ENCODE assay signal across 28 mouse cellular contexts in genomic region chr17:57131793-57132192, GRCm38 (mm10). TPM values are rescaled to one million over a fixed set of nuclear protein-coding genes. Genes with fewer than 3 reads are reported as not detected.
DNase-seq lines count a peak whose midpoint lies in the region; ATAC-seq lines count a peak whose summit lies in the region.
"Had no signal": no experiment of that assay in that cellular context is flagged by ENCODE, and none has a peak within 500 bp of the region (broad histone marks: within the 10 kb centered on the region; RNA-seq: fewer than 3 reads in every experiment).

No protein-coding gene starts in this region.

- H3K4me1 ChIP-seq in liver, embryonic 12.5 days = peaks cover 29% of the 10 kb centered on the region
- no peaks in the 10 kb centered on the region for H3K4me1 ChIP-seq in forebrain, embryonic 14.5 days (ENCODE audit: control insufficient read depth, insufficient read depth, low read length)
- H3K4me1 ChIP-seq in heart, embryonic 11.5 days (ENCODE audit: control insufficient read depth, insufficient read depth, low read length) = no peaks in the 10 kb centered on the region
- H3K4me1 ChIP-seq: embryonic facial prominence, embryonic 13.5 days; forebrain, embryonic 13.5 days; heart, embryonic 10.5 days; hindbrain, embryonic 15.5 days; kidney, embryonic 15.5 days; midbrain, embryonic 12.5 days had no signal

- peak; percentile 67 for ATAC-seq in CD4-positive, CD25-positive, alpha-beta regulatory T cell, adult 4 months
- ATAC-seq in liver, embryonic 12.5 days = peak; percentile 60; the same call in 1 of the 2 replicates
- peak; percentile 87 for ATAC-seq in megakaryocyte progenitor cell, adult 5-6 weeks (replicated peaks; ENCODE audit: poor library complexity)
- ATAC-seq in forebrain, embryonic 14.5 days = no peak
- no peak for ATAC-seq in heart, embryonic 11.5 days (replicated peaks; ENCODE audit: insufficient number of reproducible peaks, low FRiP score, low TSS enrichment)
- ATAC-seq: forebrain, embryonic 13.5 days had no signal

- no peak overlapping the region for H3K9ac ChIP-seq in liver, embryonic 12.5 days
- no peak overlapping the region for H3K9ac ChIP-seq in forebrain, embryonic 14.5 days (ENCODE audit: low read length)
- H3K9ac ChIP-seq in heart, embryonic 11.5 days (ENCODE audit: low read depth, low read length) = no peak overlapping the region
- H3K9ac ChIP-seq: embryonic facial prominence, embryonic 13.5 days; forebrain, embryonic 13.5 days; hindbrain, embryonic 15.5 days; kidney, embryonic 15.5 days; midbrain, embryonic 12.5 days had no signal

- no peaks in the 10 kb centered on the region; the same call in 1 of the 2 replicates for H3K27me3 ChIP-seq in liver, embryonic 12.5 days (replicated peaks)
- no peaks in the 10 kb centered on the region for H3K27me3 ChIP-seq in forebrain, embryonic 14.5 days (replicated peaks; ENCODE audit: control insufficient read depth, insufficient read depth, low read length)
- H3K27me3 ChIP-seq in heart, embryonic 11.5 days (ENCODE audit: control insufficient read depth, insufficient read depth, low read length) = no peaks in the 10 kb centered on the region
- H3K27me3 ChIP-seq: embryonic facial prominence, embryonic 13.5 days; forebrain, embryonic 13.5 days; hindbrain, embryonic 15.5 days; midbrain, embryonic 12.5 days had no signal

- no peaks in the 10 kb centered on the region for H3K36me3 ChIP-seq in liver, embryonic 12.5 days
- no peaks in the 10 kb centered on the region for H3K36me3 ChIP-seq in forebrain, embryonic 14.5 days (ENCODE audit: control insufficient read depth, insufficient read depth, low read length)
- H3K36me3 ChIP-seq in heart, embryonic 11.5 days (ENCODE audit: control insufficient read depth, insufficient read depth, low read length) = no peaks in the 10 kb centered on the region
- H3K36me3 ChIP-seq: embryonic facial prominence, embryonic 13.5 days; heart, embryonic 10.5 days; hindbrain, embryonic 15.5 days; kidney, embryonic 15.5 days; midbrain, embryonic 12.5 days had no signal

- H3K4me2 ChIP-seq in liver, embryonic 12.5 days = no peak overlapping the region
- no peak overlapping the region for H3K4me2 ChIP-seq in forebrain, embryonic 14.5 days (ENCODE audit: low read length)
- H3K4me2 ChIP-seq in heart, embryonic 11.5 days = no peak overlapping the region
- H3K4me2 ChIP-seq: embryonic facial prominence, embryonic 13.5 days; forebrain, embryonic 13.5 days; hindbrain, embryonic 15.5 days; kidney, embryonic 15.5 days; midbrain, embryonic 12.5 days had no signal

- WGBS in liver, embryonic 12.5 days (ENCODE audit: insufficient replicate concordance) = 52% methylated on average over 1 of the region's 1 CpGs
- 92% methylated on average over 1 of the region's 1 CpGs for WGBS in forebrain, embryonic 14.5 days
- WGBS in heart, embryonic 11.5 days (ENCODE audit: insufficient replicate concordance) = 81% methylated on average over 1 of the region's 1 CpGs

- H3K9me3 ChIP-seq in liver, embryonic 12.5 days (replicated peaks) = no peaks in the 10 kb centered on the region
- no peaks in the 10 kb centered on the region for H3K9me3 ChIP-seq in forebrain, embryonic 14.5 days (replicated peaks; ENCODE audit: control insufficient read depth, low read length)
- no peaks in the 10 kb centered on the region for H3K9me3 ChIP-seq in heart, embryonic 11.5 days (replicated peaks; ENCODE audit: control insufficient read depth, low read length)
- H3K9me3 ChIP-seq: embryonic facial prominence, embryonic 13.5 days; forebrain, embryonic 13.5 days; heart, embryonic 10.5 days; hindbrain, embryonic 15.5 days; kidney, embryonic 15.5 days; midbrain, embryonic 12.5 days had no signal

- H3K4me3 ChIP-seq in liver, embryonic 12.5 days = no peak overlapping the region
- H3K4me3 ChIP-seq in forebrain, embryonic 14.5 days (ENCODE audit: low read depth, low read length) = no peak overlapping the region
- H3K4me3 ChIP-seq in heart, embryonic 11.5 days (ENCODE audit: low read depth, low read length) = no peak overlapping the region
- H3K4me3 ChIP-seq: embryonic facial prominence, embryonic 13.5 days; forebrain, embryonic 13.5 days; gastrocnemius, adult 2 months; heart, embryonic 10.5 days; hindbrain, embryonic 15.5 days; kidney, embryonic 15.5 days; midbrain, embryonic 12.5 days had no signal

- no peak overlapping the region for H3K27ac ChIP-seq in liver, embryonic 12.5 days
- no peak overlapping the region for H3K27ac ChIP-seq in forebrain, embryonic 14.5 days (ENCODE audit: low read depth, low read length)
- no peak overlapping the region for H3K27ac ChIP-seq in heart, embryonic 11.5 days (ENCODE audit: low read depth, low read length)
- H3K27ac ChIP-seq: embryonic facial prominence, embryonic 13.5 days; forebrain, embryonic 13.5 days; gastrocnemius, adult 2 months; heart, embryonic 10.5 days; hindbrain, embryonic 15.5 days; kidney, embryonic 15.5 days; midbrain, embryonic 12.5 days had no signal

- peak; percentile 85 for DNase-seq in MEL-GATA-1-ER (ENCODE audit: extremely low read depth, low read depth)
- DNase-seq in forebrain, embryonic 14.5 days (ENCODE audit: low spot score) = no peak
- no peak for DNase-seq in urinary bladder, postnatal 10 days (ENCODE audit: low spot score)
- DNase-seq: adrenal gland, postnatal 25 days; cerebellum, adult 9-11 months; gastrocnemius, adult 2 months; kidney, adult 11 months; kidney, postnatal 4 days; lung, postnatal 4 days; thymus, adult 2 months; thymus, postnatal 4 days had no signal

RNA-seq across cellular contexts. Expression of gene Cd70, which starts 17.8 kb away (rescaled TPM):
- under 1 TPM in 1 of 2 experiments, not detected in 1; 0.52 TPM for polyA plus RNA-seq in CD4-positive, CD25-positive, alpha-beta regulatory T cell, adult 4 months (2017; shearing (Covaris generic))
- polyA plus RNA-seq in liver, embryonic 12.5 days (2016; fragmentation: Nextera tagmentation; extraction: Ambion mirVana) = not detected in 2 replicates
- not detected in 2 replicates for total RNA-seq in megakaryocyte progenitor cell, adult 5-6 weeks (2015)
- total RNA-seq in megakaryocyte progenitor cell, adult 5-6 weeks (2017) = not detected in 2 replicates
- polyA plus RNA-seq in forebrain, embryonic 14.5 days (2014; fragmentation: Nextera tagmentation; extraction: Ambion mirVana) = 0.27 and 0.50 TPM in 2 replicates
- polyA plus RNA-seq in heart, embryonic 11.5 days (2014; fragmentation: Nextera tagmentation; extraction: Ambion mirVana) = not detected in 2 replicates
- total RNA-seq: adrenal gland, postnatal 25 days; gastrocnemius, adult 2 months; granulocyte monocyte progenitor cell, adult 5-6 weeks; hematopoietic stem cell, adult 5-6 weeks; monocyte, adult 5-6 weeks; neutrophil, adult 5-6 weeks had no signal
- polyA plus RNA-seq: embryonic facial prominence, embryonic 13.5 days; forebrain, embryonic 13.5 days; heart, embryonic 10.5 days; heart, postnatal 0 days; limb, embryonic 14.5 days; lung, embryonic 16.5 days had no signal

RNA-seq across cellular contexts. Expression of gene Tnfsf9, which starts 26.7 kb away (rescaled TPM):
- 10 to 100 TPM in 1 of 2 experiments, 1 to 10 TPM in 1; 8.2 to 11.9 TPM for polyA plus RNA-seq in CD4-positive, CD25-positive, alpha-beta regulatory T cell, adult 4 months (2017; shearing (Covaris generic))
- polyA plus RNA-seq in liver, embryonic 12.5 days (2016; fragmentation: Nextera tagmentation; extraction: Ambion mirVana) = 2.3 and 2.4 TPM in 2 replicates
- total RNA-seq in megakaryocyte progenitor cell, adult 5-6 weeks (2015) = 1.2 and 2.2 TPM in 2 replicates
- 0.27 and 0.29 TPM in 2 replicates for total RNA-seq in megakaryocyte progenitor cell, adult 5-6 weeks (2017)
- polyA plus RNA-seq in forebrain, embryonic 14.5 days (2014; fragmentation: Nextera tagmentation; extraction: Ambion mirVana) = 6.7 and 7.7 TPM in 2 replicates
- 5.5 and 6.7 TPM in 2 replicates for polyA plus RNA-seq in heart, embryonic 11.5 days (2014; fragmentation: Nextera tagmentation; extraction: Ambion mirVana)

RNA-seq across cellular contexts. Expression of gene Tubb4a, which starts 44.2 kb away (rescaled TPM):
- polyA plus RNA-seq in CD4-positive, CD25-positive, alpha-beta regulatory T cell, adult 4 months (2017; shearing (Covaris generic)) = 1 to 10 TPM; 4.3 to 7.8 TPM
- polyA plus RNA-seq in liver, embryonic 12.5 days (2016; fragmentation: Nextera tagmentation; extraction: Ambion mirVana) = 1.1 and 1.4 TPM in 2 replicates
- not detected in 2 replicates for total RNA-seq in megakaryocyte progenitor cell, adult 5-6 weeks (2015)
- total RNA-seq in megakaryocyte progenitor cell, adult 5-6 weeks (2017) = 0.12 TPM in 1 of 2 replicates, not detected in the other
- 229 and 249 TPM in 2 replicates for polyA plus RNA-seq in forebrain, embryonic 14.5 days (2014; fragmentation: Nextera tagmentation; extraction: Ambion mirVana)
- polyA plus RNA-seq in heart, embryonic 11.5 days (2014; fragmentation: Nextera tagmentation; extraction: Ambion mirVana) = 12.2 and 15.6 TPM in 2 replicates
- total RNA-seq: granulocyte monocyte progenitor cell, adult 5-6 weeks; monocyte, adult 5-6 weeks had no signal

RNA-seq across cellular contexts. Expression of gene Dennd1c, which starts 53.5 kb away (rescaled TPM):
- polyA plus RNA-seq in CD4-positive, CD25-positive, alpha-beta regulatory T cell, adult 4 months (2017; shearing (Covaris generic)) = 100 to 1,000 TPM; 215 to 337 TPM
- polyA plus RNA-seq in liver, embryonic 12.5 days (2016; fragmentation: Nextera tagmentation; extraction: Ambion mirVana) = 1.8 and 2.2 TPM in 2 replicates
- 7.6 and 11.5 TPM in 2 replicates for total RNA-seq in megakaryocyte progenitor cell, adult 5-6 weeks (2015)
- 3.5 and 8.8 TPM in 2 replicates for total RNA-seq in megakaryocyte progenitor cell, adult 5-6 weeks (2017)
- 3.6 and 4.1 TPM in 2 replicates for polyA plus RNA-seq in forebrain, embryonic 14.5 days (2014; fragmentation: Nextera tagmentation; extraction: Ambion mirVana)
- polyA plus RNA-seq in heart, embryonic 11.5 days (2014; fragmentation: Nextera tagmentation; extraction: Ambion mirVana) = 0.49 and 0.58 TPM in 2 replicates

Comparison
In these comparisons a context has a peak if more than half of its experiments do, and no peak if none do; other contexts are left out.
1. ATAC-seq: peak in CD4-positive, CD25-positive, alpha-beta regulatory T cell, adult 4 months (single experiment), liver, embryonic 12.5 days (single experiment) and megakaryocyte progenitor cell, adult 5-6 weeks (single experiment); none in forebrain, embryonic 14.5 days (single experiment) and heart, embryonic 11.5 days (single experiment).
2. RNA of gene Tubb4a, which starts 44.2 kb away (polyA plus RNA-seq): 229 to 249 TPM in forebrain, embryonic 14.5 days; 12.2 to 15.6 TPM in heart, embryonic 11.5 days, 4.3 to 7.8 TPM in CD4-positive, CD25-positive, alpha-beta regulatory T cell, adult 4 months and 1.1 to 1.4 TPM in liver, embryonic 12.5 days; every median in the first group is over 10 times any median in the second.